Mouse (Mus musculus) thymus, postnatal 10 days (tissue): ENCODE measurements around the gene Fam129b.

Source experiments
- DNase-seq, 2 experiments: peaks; one replicate each; pipeline ENCODE4 v3.0.0; 2021; ENCODE audit warnings: low spot score in 2 of 2

Fam129b gene

DNA sequence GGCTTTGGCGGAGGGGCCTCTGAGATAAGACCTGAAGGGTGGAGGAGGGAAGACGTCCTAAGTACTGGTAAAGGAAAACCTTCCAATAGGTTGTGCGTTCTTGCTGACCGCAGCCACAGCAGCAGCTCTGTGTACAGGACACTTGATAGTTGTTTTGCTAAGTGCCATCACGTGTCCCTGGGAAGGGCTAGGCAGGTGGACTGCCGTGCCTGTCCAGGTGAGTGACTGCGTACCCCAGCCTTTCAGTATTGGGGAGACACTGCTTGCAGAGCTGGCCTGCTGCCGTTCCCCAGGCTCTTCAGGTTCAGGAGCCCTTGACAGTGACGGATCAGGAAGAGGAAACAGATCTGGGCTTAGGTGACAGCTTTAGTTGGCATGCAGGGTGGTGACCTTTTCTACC is 15.4 kb downstream of the Fam129b start:
- DNase-seq, result no peak

DNA sequence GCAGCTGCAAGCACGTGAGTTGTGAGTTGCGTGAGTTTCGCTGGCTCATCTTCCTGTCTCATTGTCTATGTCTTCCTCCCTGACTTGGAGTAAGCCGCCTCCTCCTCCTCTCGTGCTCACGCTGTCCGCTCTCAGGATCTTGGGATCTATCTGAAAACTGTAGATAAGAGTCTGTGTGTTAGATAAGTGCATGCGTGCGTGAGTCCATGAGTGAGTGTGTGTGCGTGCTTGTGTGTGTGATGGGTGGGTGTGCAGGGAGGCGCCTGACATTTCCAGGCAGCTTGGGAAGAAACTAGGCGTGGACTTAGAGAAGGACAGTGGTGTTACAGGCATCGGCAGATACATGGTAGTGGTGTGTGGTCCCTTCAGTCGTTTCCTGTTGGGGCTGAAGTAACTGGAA is 16.6 kb downstream of the Fam129b start:
- DNase-seq, result no peak

DNA sequence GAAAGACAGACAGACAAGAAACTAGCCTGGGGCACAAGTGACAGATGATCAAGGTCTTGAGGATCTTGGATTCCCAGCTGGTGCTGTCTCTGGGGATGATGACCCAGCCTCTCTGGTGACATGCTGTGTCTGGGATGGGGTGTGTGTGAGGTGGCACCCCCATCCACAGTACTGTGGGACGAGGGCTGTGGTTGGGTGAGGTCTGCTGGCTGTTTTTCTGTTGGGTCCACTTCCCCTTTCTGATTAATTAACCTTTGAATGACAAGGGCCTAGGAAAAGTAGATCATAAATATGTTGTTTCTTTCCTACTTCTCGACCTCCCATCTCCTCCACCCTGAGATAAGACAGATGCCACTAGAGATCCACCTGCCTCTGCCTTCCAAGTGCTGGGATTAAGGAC is 18.2 kb downstream of the Fam129b start:
- no peak for DNase-seq

DNA sequence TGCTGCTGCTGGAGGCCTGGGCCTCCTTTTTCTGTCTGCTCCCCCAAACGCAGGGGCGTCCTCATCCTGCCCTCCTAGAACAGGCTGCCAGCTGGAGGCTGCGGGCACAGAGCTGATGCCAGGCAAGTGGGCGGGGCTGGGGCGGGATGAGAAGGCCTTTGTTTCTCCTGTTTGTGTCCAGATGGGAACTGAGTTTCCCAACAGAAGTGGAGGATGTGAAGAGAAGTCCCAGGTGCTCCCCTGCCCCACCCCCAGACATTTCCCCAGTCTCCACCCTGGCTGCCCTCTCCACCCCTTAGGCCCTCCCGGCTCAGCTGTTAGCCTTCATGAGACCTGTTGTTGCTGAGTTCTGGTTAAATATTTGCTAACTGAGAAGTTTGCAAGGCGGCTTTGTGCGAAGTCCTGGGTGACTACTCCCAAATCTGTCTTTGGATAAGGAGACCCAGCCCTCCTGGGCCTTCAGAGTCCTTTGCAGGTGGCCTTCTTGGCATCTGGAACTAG is 19.7 kb downstream of the Fam129b start:
- no peak for DNase-seq

DNA sequence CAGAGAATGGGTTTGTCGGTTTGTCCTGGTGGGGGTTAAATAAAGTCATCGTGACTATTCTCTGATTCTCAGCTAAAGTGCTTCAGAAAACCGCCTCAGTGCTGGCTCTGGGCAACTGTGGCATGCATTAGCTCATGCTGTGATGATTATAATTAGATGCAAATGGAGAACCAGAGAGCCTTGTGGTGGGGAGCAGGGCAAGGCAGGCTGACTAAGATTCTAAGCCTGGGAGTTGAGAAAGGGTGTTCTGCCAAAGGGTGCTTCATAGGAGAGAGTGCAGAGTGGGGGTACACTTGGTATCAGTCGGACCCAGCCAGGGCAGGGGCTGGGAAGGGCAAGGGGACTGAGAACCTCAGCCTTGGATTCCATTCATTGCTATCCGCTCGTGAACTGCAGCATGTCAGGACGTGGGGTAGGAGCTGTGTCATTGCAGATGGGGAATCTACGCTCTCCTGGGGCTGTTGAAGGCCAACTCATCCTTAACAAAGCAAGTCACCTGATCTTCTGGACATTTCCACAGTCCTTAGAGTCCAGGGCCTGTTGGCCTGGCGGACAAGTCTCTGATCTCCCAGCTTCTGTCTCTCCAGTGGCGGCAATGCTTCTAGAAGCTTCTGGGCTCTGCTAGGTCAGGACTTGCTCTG is 20.7 kb downstream of the Fam129b start:
- DNase-seq, result no peak

DNA sequence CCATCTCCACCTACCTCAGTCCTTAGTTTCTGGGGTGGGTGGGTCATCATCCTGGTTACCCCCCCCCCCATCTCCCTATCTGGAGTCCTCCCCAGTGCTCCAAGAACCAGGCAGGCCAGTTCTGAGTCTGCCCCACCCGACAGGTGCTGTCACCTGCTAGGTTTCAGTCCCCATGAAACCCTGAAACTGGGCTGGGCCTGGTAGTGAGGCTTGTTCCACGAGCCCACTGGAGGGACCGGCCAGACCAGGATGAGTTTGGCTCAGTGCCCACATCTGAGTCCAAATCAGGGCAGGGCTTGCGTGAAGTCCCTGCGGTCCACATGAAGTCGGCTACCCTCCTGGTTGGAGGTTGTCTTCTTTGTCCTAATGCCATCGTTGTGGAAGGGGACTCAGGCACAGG is 23.1 kb downstream of the Fam129b start:
- no peak for DNase-seq

DNA sequence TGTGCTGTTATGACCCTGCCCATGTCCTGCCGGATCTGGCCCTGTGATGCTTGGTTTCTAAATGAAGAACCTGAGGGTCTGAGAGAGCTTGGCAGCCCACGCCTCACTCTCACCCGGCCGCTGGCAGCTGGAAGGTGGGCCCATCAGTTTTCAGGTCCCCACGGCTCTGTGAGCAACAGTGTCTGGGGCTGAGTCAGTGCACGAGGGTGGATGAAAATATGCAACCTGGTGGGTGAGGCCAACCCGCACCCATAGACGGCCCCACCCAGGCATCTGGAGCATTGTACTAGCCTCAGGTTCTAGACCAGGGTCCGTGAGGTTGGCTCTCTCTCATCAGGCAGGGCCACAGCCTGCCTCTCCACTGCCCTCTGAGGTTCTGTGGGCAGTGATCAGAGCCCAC is 26.2 kb downstream of the Fam129b start:
- DNase-seq, result no peak

DNA sequence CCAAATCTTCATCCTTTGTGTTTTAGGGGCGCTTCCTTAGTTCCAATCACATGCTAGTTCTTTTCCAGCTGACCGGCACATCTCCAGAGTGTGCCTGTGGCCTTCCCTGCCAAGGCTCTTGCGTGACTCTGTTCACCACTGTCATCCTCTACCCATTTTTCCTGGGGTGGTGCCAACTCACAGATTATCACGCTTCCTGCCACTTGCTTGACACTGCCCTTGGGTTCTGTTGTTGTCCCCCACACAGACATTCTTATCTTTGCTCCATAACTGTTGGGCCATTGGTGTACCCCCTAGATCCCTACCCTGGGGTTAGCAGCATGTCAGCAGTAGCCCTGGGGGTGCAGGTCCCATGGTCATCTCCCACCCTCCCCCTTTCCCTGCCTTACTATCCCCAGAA is 27.6 kb downstream of the Fam129b start:
- DNase-seq, result no peak

DNA sequence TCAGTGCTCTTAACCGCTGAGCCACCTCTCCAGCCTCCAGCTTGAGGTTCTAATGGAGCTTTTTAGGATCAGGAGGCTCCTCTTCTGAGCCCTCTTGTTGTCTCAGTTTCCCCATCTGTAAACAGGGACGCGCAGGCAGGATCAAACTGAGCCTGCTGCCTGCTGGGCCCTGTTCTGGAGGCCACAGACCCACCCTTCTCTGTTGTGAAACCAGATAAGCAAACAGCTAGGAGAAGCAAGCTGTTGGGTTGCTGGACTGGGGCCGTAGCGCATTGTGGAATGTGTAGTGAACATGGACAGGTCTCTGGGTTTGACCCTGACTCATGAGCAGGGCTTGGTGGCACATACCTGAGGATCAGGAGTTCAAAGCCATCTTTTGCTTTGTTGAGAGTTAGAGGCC is 28.7 kb downstream of the Fam129b start:
- DNase-seq, result no peak

DNA sequence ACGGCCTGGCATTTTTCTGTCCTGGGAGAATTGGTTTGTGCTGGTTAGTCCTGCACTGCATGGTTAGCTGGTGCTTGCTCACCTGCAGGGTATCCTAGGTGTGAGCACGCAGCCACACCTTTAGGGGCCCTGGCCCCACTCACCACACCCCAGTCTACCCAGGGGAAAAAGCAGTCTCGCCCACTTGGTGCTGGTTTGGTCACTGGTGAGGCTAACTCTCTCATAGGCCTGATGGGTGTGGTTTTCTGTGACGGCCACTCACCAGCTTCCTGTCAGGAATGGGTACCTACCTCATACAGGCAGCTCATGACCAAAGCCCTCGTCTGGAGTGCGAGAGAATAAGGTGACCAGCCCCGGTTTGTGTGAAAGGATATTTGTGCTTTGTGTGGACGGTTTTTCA is 29.4 kb downstream of the Fam129b start:
- DNase-seq, result no peak

DNA sequence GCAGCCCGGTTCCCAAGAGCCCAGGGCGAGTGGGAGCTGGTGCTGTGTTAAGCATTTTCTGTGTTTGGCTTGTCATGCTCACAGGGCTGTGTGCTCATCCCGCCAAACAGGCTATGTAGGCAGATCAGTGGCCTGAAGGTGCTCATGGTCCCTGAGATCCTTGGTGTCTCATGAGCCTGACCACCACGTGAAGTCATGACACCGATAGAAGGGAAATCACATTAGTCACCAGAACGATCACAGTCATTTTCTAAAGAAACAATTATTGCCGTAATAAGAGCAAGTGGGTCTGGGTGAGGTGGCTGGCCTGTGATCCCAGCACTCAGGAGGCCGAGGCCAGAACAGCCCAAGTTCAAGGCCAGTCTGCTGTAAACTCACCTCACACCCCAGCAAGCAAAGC is 31.5 kb downstream of the Fam129b start:
- DNase-seq, result no peak

DNA sequence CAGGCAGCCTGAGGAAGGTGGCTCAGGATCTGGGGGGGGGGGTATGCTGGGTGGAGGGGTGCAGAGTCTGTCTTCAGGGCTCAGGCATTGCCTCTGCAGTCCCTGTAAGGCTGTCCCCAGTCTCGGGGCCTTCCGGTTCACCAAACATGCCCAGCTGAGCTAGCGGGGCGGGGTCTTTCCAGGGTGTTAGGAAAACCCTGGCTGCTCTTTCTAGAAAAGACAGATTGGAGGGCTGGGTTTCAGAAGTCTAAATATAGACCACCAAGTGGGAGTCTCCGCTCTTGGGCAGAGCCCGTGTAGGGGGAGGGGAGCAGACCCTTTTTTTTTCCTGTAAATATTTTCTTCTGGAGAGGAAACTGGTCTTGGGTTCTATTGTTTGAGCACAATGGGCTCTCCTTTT is 32.4 kb downstream of the Fam129b start:
- no peak for DNase-seq

DNA sequence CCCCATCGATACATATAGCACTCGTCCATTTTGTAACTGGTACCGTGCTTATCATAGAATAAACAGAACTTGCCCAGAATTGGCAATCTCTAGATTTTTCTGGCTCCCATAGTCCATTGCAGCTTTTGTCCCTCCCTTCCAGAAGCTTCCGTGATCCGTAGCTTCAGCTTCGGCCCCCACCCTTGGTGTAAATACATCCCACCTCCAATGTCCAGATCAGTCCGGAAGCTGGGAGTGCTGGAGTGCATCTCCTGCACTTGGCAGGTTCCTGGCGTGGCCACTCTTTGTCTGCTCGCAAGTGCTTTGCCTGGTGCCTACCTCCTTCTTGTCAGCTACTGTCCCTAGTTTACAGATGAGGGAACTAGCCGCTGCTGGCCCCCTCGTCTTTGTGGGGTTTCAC is 32.9 kb downstream of the Fam129b start:
- no peak for DNase-seq

DNA sequence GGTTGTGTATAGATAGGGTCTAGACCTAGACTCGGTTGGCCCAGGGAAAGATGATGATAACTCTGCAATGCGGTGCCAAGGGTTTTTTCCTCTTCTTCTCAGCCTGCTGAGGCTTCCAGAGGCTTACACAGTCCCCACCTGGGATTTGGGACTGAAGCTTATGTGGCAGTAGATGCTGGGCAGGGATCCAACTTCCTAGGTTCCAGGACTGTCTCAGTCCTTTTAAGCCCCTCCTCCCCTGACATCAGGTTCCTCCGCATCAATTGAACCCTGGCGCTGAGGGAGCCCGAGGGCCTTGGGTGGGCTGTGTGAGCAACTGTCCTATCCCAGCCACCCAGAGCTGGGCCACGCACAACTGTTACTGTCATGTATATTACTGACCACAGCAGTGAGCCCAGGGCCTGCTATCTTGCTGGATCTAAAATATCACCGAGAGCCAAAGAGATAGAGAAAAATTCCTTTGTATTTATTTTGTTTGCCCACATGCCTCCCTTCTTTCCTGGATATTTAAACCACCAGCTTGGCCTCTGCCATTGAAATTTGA is 35.8 kb downstream of the Fam129b start:
- no peak for DNase-seq

DNA sequence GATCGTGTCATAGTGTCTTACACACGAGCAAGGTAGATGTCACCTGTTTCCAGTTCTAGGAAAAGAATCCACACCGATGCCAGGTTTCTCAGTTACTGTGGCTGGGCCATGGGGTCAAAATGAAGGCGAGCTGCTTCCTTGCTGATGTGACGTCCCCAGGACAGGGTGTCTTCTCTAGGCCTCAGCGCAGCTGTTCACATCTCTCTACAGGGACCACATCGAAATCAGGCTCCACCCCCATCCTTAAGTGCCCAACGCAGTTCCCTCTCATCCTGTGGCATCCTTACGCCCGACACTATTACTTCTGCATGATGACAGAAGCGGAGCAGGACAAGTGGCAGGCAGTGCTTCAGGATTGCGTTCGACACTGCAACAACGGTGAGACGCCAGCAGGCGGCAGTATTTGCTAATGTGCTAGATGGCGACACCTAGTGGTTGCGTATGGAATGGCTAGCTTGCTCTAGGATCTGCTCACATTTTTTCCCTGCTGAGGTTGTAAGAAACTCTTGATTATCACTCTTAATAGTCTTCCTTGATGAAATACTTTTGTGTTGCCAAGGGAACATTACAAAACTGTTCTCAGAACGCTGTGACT is 36.4 kb downstream of the Fam129b start:
- DNase-seq, result peak; percentile 40 to 86

DNA sequence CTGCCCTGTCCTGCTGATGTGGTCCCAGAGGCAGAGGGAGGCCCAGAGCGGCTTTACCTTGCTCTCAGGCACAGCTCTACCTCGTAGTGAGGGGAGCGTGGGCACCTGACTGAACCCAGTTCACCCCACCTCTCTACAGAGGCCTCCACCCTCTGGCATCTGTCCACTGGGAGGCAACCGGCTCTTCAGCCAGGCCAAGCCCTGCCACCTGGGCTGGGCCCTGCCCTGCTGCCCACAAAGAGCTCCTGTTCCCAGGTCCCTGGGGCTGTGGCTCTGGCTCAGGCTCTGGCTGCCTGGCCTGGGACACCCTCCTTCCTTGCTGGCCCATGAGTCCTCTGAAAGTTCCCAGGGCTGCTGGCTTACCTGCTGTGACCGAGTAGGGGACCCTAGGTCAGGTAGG is 38.4 kb downstream of the Fam129b start:
- DNase-seq, result no peak

DNA sequence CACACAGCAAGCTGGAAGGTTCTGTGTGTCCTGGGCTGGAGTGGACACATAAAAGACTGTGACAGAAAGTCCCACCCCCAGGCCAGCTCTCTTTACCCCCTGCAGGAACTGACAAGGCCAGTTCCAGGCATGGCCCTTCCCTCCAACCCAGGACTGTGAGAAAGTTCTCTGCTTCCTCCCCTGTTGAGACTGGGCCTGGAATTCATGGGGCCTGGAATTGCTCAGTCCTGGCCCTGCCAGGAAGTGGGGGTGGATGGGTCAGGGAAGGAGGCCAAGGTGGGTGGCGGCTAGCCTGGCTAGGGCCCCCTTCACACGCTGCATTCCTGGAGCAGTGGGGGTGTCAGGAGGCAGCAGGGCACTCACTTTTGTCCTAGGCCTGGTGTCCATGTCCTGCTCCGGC is 39.0 kb downstream of the Fam129b start:
- DNase-seq, result no peak

DNA sequence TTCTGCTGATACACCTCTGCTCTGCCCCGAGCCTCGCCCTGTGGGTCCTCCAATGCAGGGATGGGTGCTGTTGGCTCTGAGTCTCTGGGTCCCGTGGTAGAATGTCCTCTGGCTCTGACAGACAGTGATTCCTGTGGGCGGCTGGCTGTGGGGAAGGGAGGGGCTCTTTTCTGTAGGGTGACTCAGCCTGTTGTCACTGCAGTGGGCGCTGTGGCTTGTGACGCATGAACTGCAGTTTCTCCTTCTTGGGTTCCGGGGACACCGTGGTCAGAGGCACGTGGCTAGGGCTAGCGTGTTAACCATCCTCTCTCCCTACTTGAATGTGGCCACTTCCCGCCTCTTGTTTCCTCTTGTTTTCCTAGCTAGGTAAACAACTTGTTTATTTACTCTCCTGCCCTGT is 41.6 kb downstream of the Fam129b start:
- DNase-seq, result no peak

DNA sequence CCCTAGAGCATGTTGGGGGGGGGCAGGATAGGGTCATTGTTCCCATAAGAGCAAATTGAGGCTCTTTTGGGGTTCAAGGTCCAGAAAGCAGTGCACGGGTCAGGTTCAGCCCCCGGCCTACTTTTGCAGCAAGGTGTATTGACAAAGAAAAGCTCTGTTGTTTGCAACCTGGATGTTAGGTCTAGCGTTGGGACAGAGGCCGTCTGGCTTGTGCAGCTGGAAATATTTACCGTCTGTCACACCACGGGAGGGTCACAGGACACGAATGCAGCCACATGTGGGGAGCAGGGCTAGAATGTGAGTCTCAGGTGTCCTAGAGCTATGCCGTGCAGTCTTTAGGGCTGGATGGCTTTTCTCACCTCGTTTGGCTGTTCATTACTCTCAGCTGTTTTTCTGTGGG is 42.5 kb downstream of the Fam129b start:
- no peak for DNase-seq

DNA sequence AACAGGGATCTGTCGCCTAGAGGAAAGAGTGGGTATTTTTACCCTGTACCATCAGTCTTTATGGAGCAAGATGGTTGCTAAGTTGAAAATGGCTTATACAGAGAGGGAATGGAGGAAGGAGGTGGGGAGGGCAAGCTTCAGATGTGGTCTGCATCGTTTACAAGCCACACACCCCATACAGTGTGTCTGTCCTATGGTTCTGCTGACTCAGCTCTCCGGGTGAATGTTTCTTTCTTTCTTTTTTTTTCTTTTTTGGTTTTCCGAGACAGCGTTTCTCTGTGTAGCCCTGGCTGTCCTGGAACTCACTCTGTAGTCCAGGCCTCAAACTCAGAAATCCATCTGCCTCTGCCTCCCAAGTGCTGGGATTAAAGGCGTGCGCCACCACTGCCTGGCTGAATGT is 45.3 kb downstream of the Fam129b start:
- no peak for DNase-seq

DNA sequence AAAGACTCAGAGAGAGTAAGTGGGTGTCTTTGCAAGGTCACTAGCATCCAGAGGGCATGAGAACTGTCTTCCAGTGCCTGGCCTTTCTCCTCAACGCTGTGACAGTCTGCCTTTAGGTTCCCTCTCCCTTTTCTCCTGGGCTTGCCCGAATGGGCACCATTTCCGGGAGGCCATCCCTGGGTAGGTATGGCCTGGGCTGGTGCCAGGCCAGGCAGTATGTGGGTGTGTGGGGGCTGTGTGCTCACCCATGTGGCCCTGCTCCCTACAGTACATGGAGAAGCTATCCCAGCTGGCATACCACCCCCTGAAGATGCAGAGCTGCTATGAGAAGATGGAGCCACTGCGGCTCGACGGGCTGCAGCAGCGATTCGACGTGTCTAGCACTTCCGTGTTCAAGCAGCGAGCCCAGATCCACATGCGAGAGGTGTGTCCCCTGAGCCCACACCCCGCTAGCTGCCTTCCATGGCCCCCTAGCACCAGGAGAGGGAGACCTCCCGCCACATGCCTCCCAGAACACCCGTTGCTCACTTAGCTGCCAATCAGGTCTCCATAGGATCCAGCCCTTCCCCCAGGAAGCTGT is 46.0 kb downstream of the Fam129b start:
- DNase-seq, result no peak

DNA sequence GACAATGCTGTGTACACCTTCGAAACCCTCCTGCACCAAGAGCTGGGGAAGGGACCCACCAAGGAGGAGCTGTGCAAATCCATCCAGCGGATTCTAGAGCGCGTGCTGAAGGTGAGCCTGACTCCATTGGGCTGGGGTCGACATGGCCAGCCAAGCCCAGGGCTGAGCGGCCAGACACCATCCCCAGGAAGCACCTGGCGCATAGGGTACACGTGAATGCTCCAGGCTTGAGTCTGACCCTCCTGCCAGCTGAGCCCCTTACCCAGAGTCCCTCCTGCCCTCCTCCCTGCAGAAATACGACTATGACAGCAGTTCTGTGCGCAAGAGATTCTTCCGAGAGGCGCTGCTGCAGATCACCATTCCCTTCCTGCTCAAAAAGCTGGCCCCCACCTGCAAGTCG is 46.6 kb downstream of the Fam129b start:
- DNase-seq, result no peak

DNA sequence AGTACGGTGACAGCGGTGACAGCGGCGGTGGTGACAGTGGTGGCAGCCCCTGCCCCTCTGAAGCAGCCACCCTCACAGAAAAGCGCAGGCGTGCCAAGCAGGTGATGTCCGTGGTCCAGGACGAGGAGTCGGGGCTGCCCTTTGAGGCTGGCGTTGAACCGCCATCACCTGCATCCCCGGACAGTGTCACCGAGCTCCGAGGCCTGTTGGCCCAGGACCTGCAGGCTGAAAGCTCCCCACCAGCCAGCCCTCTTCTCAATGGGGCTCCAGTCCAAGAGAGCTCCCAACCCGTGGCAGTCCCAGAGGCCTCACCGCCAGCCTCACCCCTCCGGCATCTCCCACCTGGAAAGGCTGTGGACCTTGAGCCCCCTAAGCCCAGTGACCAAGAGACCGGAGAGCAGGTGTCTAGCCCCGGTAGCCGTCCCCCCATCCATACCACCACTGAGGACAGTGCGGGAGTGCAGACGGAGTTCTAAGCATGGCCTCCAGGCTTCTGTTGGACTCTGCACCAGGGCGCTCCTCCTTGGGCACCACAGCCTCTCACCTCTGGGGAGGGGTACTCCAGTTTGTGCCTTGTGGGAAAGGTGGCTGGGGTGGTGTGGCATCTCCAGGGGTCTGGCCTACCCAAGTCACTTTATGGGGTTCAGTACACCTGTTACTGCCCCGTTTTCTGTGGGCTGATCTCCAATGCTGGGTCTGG is 47.8 kb downstream of the Fam129b start:
- DNase-seq, result no peak
